Mouse (Mus musculus): ENCODE data around the gene Vmn1r169. TPM values are rescaled to one million over a fixed set of nuclear protein-coding genes. Genes with fewer than 3 reads are reported as not detected.
"Not testable (repeated sequence)": the region's sequence is repeated elsewhere in the genome, so short reads cannot be mapped to it uniquely, and the experiment has no call there.

Vmn1r169 gene
- polyA plus RNA-seq (2016; fragmentation: Nextera tagmentation; extraction: Ambion mirVana) = not detected in 2 replicates

DNA sequence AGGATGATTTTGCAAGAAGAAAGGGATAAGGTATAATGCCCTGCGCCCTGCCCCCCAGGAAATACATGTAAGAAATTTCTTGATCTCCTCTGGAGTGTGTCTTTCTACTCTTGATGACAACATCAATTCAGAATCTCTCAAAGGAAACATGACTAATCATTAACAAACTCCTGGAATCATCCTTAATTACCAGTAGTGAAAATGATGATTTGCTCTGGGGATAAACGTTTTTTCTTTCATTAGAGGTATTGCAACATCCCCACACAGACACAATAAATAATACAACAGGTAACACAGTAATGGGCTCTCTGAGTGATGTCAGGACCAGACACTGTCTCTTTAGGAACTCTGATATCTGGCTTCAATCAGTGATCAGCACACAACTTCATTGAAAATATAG lies at the start of gene Vmn1r169:
TSS of gene Vmn1r169 (plus strand) at position 301 of the 400 bp plus-strand sequence.
- H3K9ac ChIP-seq; H3K27ac ChIP-seq; H3K4me1 ChIP-seq; H3K4me2 ChIP-seq (replicated peaks); ATAC-seq (ENCODE audit: low FRiP score); H3K27me3 ChIP-seq; H3K9me3 ChIP-seq (replicated peaks); H3K36me3 ChIP-seq; H3K4me3 ChIP-seq: not testable (repeated sequence)
- WGBS = 83% methylated on average over 1 of the region's 2 CpGs

DNA sequence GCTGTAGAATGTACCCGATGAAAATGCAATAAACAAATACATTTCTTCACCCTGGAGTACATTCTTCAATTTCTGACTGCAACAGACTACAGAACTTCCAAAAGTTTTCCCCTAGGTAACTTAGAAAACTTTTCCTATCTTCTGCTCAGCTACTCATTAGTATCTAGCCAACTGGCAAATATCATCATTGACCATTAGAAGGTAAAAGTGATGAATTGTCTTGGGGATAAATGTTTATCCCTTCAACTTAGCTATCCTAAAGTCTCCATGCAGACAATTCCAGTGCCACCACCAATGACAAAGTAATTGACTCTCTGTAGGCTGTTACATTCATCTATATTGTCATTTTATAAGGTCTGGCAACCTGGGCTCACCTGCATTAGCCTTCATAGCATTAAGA lies 35.9 kb upstream of the Vmn1r169 start, which contains the start of gene Vmn1r168:
TSS of gene Vmn1r168 (plus strand) at position 301 of the 400 bp plus-strand sequence.
- H3K27me3 ChIP-seq; H3K4me3 ChIP-seq; H3K36me3 ChIP-seq; H3K27ac ChIP-seq; ATAC-seq (ENCODE audit: low FRiP score); H3K4me2 ChIP-seq (replicated peaks); H3K9ac ChIP-seq; H3K4me1 ChIP-seq: not testable (repeated sequence)
- WGBS = no CpG with 5 or more reads among the region's 1 CpGs
- H3K9me3 ChIP-seq (replicated peaks) = peaks cover 20% of the 10 kb centered on the region

DNA sequence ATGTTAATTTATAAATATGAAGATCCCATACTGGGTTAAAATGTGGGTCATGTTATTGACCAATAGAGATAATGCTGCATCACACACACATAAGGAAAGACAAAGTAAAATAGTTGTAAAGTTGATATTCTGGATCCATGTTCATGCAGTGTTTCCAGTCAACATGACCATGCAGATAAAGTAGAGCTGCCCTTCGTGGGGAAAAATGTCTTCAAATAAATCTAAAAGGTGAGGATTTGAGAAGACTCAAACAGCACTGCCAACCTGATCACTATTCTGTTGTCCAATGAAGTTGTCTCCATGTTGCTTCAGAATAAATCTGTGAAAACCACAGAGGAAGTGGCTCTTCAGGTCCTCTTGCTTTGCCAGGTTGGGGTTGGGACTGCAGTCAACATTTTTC lies 30.5 kb downstream of the Vmn1r169 start, which contains the start of gene Vmn1r170:
TSS of gene Vmn1r170 (plus strand) at position 301 of the 400 bp plus-strand sequence.
- H3K27ac ChIP-seq; ATAC-seq (ENCODE audit: low FRiP score); H3K36me3 ChIP-seq; H3K27me3 ChIP-seq; H3K9ac ChIP-seq; H3K4me3 ChIP-seq; H3K9me3 ChIP-seq (replicated peaks); H3K4me2 ChIP-seq (replicated peaks); H3K4me1 ChIP-seq: not testable (repeated sequence)
- 30% methylated on average over 1 of the region's 1 CpGs for WGBS

Other genes starting within 250 kb of the Vmn1r169 start
- 0.07 TPM in 1 of 2 replicates, not detected in the other for gene Nlrp5, start 189.6 kb upstream of the Vmn1r169 start, polyA plus RNA-seq (2016; fragmentation: Nextera tagmentation; extraction: Ambion mirVana)
- not detected in 2 replicates for gene Vmn1r167, start 68.3 kb upstream of the Vmn1r169 start, polyA plus RNA-seq (2016; fragmentation: Nextera tagmentation; extraction: Ambion mirVana)
- gene Vmn1r168, start 35.8 kb upstream of the Vmn1r169 start, polyA plus RNA-seq (2016; fragmentation: Nextera tagmentation; extraction: Ambion mirVana) = not detected in 2 replicates
- not detected in 2 replicates for gene Vmn1r170, start 30.6 kb downstream of the Vmn1r169 start, polyA plus RNA-seq (2016; fragmentation: Nextera tagmentation; extraction: Ambion mirVana)
- not detected in 2 replicates for gene Vmn1r171, start 55.2 kb downstream of the Vmn1r169 start, polyA plus RNA-seq (2016; fragmentation: Nextera tagmentation; extraction: Ambion mirVana)
- not detected in 2 replicates for gene Vmn1r172, start 82.8 kb downstream of the Vmn1r169 start, polyA plus RNA-seq (2016; fragmentation: Nextera tagmentation; extraction: Ambion mirVana)
- gene Vmn1r173, start 125.2 kb downstream of the Vmn1r169 start, polyA plus RNA-seq (2016; fragmentation: Nextera tagmentation; extraction: Ambion mirVana) = not detected in 2 replicates
- gene Vmn1r174, start 176.7 kb downstream of the Vmn1r169 start, polyA plus RNA-seq (2016; fragmentation: Nextera tagmentation; extraction: Ambion mirVana) = not detected in 2 replicates
- gene Vmn1r175, start 235.1 kb downstream of the Vmn1r169 start, polyA plus RNA-seq (2016; fragmentation: Nextera tagmentation; extraction: Ambion mirVana) = not detected in 2 replicates